Mouse (Mus musculus): ENCODE measurements around the gene B3galt4.

DNA sequence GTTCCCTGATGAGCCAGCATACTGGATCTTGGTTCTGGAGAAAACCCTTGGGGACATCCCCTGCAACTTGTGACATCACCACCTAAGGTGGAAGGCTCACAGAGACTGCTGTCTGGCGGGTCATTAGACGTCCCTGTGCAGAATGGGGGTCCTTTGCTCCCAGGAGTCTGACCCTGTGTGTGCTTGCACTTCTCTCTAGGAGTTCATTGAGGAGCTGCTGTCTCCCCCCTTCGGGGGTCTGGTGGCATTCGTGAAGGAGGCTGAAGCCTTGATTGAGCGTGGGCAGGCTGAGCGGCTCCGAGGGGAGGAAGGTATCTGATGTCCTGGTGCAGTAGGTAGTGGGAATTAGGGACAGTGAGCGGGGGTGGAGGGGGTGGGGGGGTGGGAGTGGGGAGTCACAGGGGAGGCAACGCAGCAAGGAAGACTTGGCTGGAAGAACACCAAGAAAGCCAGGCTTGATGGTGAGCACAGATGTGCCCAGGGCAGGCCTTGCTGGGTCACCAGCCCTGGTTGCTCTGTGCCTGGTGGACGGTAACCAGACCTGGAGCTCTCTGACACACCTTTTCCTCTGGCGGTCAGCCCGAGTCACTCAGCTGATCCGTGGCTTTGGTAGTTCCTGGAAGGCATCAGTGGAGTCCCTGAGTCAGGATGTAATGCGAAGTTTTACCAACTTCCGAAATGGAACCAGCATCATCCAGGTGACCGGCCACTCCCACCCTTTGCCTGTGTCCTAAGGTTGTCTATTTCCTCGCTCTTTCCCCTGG, 14.0 kb upstream of the B3galt4 start:
- TF ChIP-seq CTCF (IDR thresholded peaks at IDR 0.05) = no peak
- no peak for TF ChIP-seq POLR2A (IDR thresholded peaks at IDR 0.05; ENCODE audit: insufficient read depth, low read depth, low read length)
- no peak for TF ChIP-seq EP300 (IDR thresholded peaks at IDR 0.05; ENCODE audit: insufficient read depth, low read depth, low read length)

Measured in heart, adult 2 months (tissue).